In genomic region chr6:144987676-144988075, GRCm38 (mm10) we compare ENCODE assay signal across 18 mouse cellular contexts.
DNase-seq lines count a peak whose midpoint lies in the region; ATAC-seq and TF ChIP-seq lines count a peak whose summit lies in the region.
"Had no signal": no experiment of that assay in that cellular context is flagged by ENCODE, and none has a peak within 500 bp of the region (broad histone marks: within the 10 kb centered on the region; RNA-seq: fewer than 3 reads in every experiment).

No protein-coding gene starts in this region.

- H3K4me2 ChIP-seq in kidney, embryonic 15.5 days, result no peak overlapping the region
- H3K4me2 ChIP-seq: embryonic facial prominence, embryonic 13.5 days; embryonic facial prominence, embryonic 15.5 days; forebrain, embryonic 12.5 days had no signal

- H3K4me1 ChIP-seq in kidney, embryonic 15.5 days, result no peaks in the 10 kb centered on the region
- H3K4me1 ChIP-seq in kidney, adult 2 months (ENCODE audit: control insufficient read depth, insufficient read depth, low read length), result no peaks in the 10 kb centered on the region
- H3K4me1 ChIP-seq: embryonic facial prominence, embryonic 13.5 days; embryonic facial prominence, embryonic 15.5 days; forebrain, embryonic 10.5 days; forebrain, embryonic 12.5 days had no signal

- H3K27me3 ChIP-seq in kidney, embryonic 15.5 days, result no peaks in the 10 kb centered on the region
- H3K27me3 ChIP-seq in kidney, adult 2 months (replicated peaks; ENCODE audit: control insufficient read depth, insufficient read depth, low read length), result no peaks in the 10 kb centered on the region
- H3K27me3 ChIP-seq: embryonic facial prominence, embryonic 13.5 days; embryonic facial prominence, embryonic 15.5 days; forebrain, embryonic 12.5 days had no signal

- no peak overlapping the region for H3K4me3 ChIP-seq in kidney, embryonic 15.5 days (replicated peaks)
- no peak overlapping the region for H3K4me3 ChIP-seq in kidney, adult 2 months (ENCODE audit: insufficient read depth, low read depth, low read length)
- H3K4me3 ChIP-seq: embryonic facial prominence, embryonic 13.5 days; embryonic facial prominence, embryonic 15.5 days; erythroblast, embryonic 14.5 days; forebrain, embryonic 10.5 days; forebrain, embryonic 12.5 days had no signal

- H3K9ac ChIP-seq in kidney, embryonic 15.5 days, result no peak overlapping the region
- H3K9ac ChIP-seq: embryonic facial prominence, embryonic 13.5 days; embryonic facial prominence, embryonic 15.5 days; forebrain, embryonic 12.5 days had no signal

- 0 out of 2 replicates have a peak overlapping the region, but pooled peaks have one; percentile 27 for H3K27ac ChIP-seq in kidney, embryonic 15.5 days
- no peak overlapping the region for H3K27ac ChIP-seq in kidney, adult 2 months (ENCODE audit: insufficient read depth, low read depth, low read length)
- H3K27ac ChIP-seq: embryonic facial prominence, embryonic 13.5 days; embryonic facial prominence, embryonic 15.5 days; forebrain, embryonic 10.5 days; forebrain, embryonic 12.5 days had no signal

- ATAC-seq in cerebellum, adult (ENCODE audit: insufficient number of reproducible peaks, low FRiP score, low TSS enrichment), result no peak
- ATAC-seq in kidney, embryonic 15.5 days (replicated peaks; ENCODE audit: low FRiP score), result no peak
- ATAC-seq: forebrain, embryonic 14.5 days; forebrain, embryonic 16.5 days had no signal

- WGBS in kidney, embryonic 15.5 days, result 74% methylated on average over 6 of the region's 6 CpGs
- 83% methylated on average over 6 of the region's 6 CpGs for WGBS in kidney, adult 2 months

- no peaks in the 10 kb centered on the region for H3K36me3 ChIP-seq in kidney, embryonic 15.5 days
- H3K36me3 ChIP-seq in kidney, adult 2 months (ENCODE audit: control insufficient read depth, insufficient read depth, low read length), result no peaks in the 10 kb centered on the region
- H3K36me3 ChIP-seq: embryonic facial prominence, embryonic 13.5 days; embryonic facial prominence, embryonic 15.5 days; forebrain, embryonic 10.5 days; forebrain, embryonic 12.5 days had no signal

- TF ChIP-seq CTCF in kidney, adult 2 months (conservative IDR thresholded peaks at IDR 0.05; ENCODE audit: insufficient read depth, insufficient read length, low read depth, low read length), result no peak

- no peak for TF ChIP-seq POLR2A in kidney, adult 2 months (IDR thresholded peaks at IDR 0.05; ENCODE audit: low read depth, low read length)

- H3K9me3 ChIP-seq in kidney, embryonic 15.5 days (replicated peaks), result 0 out of 2 replicates have a peak, but pooled peaks cover 2% of the 10 kb centered on the region
- H3K9me3 ChIP-seq: embryonic facial prominence, embryonic 13.5 days; embryonic facial prominence, embryonic 15.5 days; forebrain, embryonic 10.5 days; forebrain, embryonic 12.5 days had no signal

- DNase-seq in cerebellum, postnatal 10 days, result peak; percentile 44 to 68
- DNase-seq in cerebellum, adult 11 months, result no peak
- DNase-seq in cerebellum, postnatal 25 days, result peak; percentile 43 to 62
- DNase-seq in kidney, adult 2 months, result no peak
- DNase-seq: adrenal gland, adult 2 months; adrenal gland, postnatal 10 days; adrenal gland, postnatal 25 days; cerebellum, adult 18-20 months; embryo, embryonic 11 days had no signal

Comparison
In these comparisons a context has a peak if more than half of its experiments do, and no peak if none do; other contexts are left out.
1. DNase-seq: peak in cerebellum, postnatal 10 days (2 of 2) and cerebellum, postnatal 25 days (2 of 2); none in cerebellum, adult 11 months (single experiment) and kidney, adult 2 months (single experiment).